Mouse (Mus musculus): Measurements from ENCODE around the gene Tmem212.

DNA sequence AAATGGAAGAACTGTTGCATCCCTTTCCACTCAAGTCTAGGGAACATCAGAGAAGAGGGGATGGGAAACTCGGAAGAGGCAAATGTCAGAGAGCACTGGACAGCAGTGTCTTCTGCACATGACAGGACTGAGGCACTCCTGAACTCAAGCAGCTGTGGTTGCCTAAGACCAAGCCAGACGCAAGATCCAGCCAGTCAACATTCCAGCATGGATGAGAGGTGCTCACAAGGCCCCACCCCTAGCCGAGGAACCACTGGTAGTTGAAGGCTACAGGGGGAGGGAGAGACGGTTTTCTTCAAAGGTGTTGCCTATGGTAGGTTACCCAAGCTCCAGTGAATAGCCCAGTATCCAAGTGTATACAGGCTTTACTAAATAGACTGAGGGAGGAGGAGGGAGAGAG lies 24.8 kb downstream of the Tmem212 start:
- no peak for TF ChIP-seq MAFK (IDR thresholded peaks at IDR 0.05; ENCODE audit: insufficient read depth, low read depth, low read length)
- no peak for TF ChIP-seq ZNF384 (IDR thresholded peaks at IDR 0.05; ENCODE audit: low read depth, low read length)
- no peak for TF ChIP-seq ZC3H11A (IDR thresholded peaks at IDR 0.05; ENCODE audit: borderline replicate concordance, low read depth, low read length)
